Mouse (Mus musculus): ENCODE measurements around the gene Bpifc. TPM values are rescaled to one million over a fixed set of nuclear protein-coding genes. Genes with fewer than 3 reads are reported as not detected.
A peak's percentile ranks its signal among the peaks of the same experiment; 100 is the strongest.

Gene Bpifc
- polyA plus RNA-seq, 1 experiment = 0.23 TPM

- TF ChIP-seq POLR2A (IDR thresholded peaks at IDR 0.05; ENCODE audit: extremely low read depth, insufficient read depth, low read length) (no peak), CTCF (IDR thresholded peaks at IDR 0.05; ENCODE audit: extremely low read depth, insufficient read depth, low read length) (no peak)
- H3K4me3 ChIP-seq (ENCODE audit: insufficient read depth, low read length) = no peak overlapping the region
- H3K27ac ChIP-seq (ENCODE audit: insufficient read depth, low read length) = no peak overlapping the region
- no peaks in the 10 kb centered on the region for H3K4me1 ChIP-seq (ENCODE audit: control insufficient read depth, insufficient read depth, low read length)
These were observed 17.9 kb downstream of the Bpifc start for GRCm38 (mm10) chr10:85993836-85994235.

DNA sequence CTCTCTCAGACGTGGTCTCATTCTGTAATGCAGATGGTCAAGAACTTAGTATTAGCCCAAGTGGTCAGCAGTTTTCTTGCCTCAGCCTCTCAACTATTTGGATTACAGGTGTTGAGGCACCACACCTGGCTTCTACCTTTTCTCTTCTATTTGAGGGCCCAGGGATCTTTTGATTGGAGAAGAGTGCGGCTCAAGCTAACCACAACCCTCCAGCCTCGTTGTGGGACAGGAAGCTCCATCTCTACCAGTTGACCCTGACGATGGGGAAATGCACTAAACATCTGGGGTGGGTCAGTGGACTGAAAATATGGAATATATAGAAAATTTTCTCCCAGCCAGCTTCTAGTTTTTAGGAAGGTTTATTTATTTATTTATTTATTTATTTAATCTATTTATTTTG is 19.3 kb downstream of the Bpifc start:
- no peak for TF ChIP-seq POLR2A (IDR thresholded peaks at IDR 0.05; ENCODE audit: extremely low read depth, insufficient read depth, low read length)
- TF ChIP-seq CTCF (IDR thresholded peaks at IDR 0.05; ENCODE audit: extremely low read depth, insufficient read depth, low read length) = no peak
- no peak overlapping the region for H3K27ac ChIP-seq (ENCODE audit: insufficient read depth, low read length)
- H3K4me1 ChIP-seq (ENCODE audit: control insufficient read depth, insufficient read depth, low read length) = no peaks in the 10 kb centered on the region
- H3K4me3 ChIP-seq (ENCODE audit: insufficient read depth, low read length) = no peak overlapping the region

GRCm38 (mm10) chr10:85989412-85990115 is 22.1 kb downstream of the Bpifc start:
- Histone ChIP-seq H3K27ac (ENCODE audit: insufficient read depth, low read length) (no peak overlapping the region), H3K4me3 (ENCODE audit: insufficient read depth, low read length) (no peak overlapping the region), H3K4me1 (ENCODE audit: control insufficient read depth, insufficient read depth, low read length) (no peaks in the 10 kb centered on the region)
- TF ChIP-seq CTCF (IDR thresholded peaks at IDR 0.05; ENCODE audit: extremely low read depth, insufficient read depth, low read length) = no peak
- TF ChIP-seq POLR2A (IDR thresholded peaks at IDR 0.05; ENCODE audit: extremely low read depth, insufficient read depth, low read length) = no peak

DNA sequence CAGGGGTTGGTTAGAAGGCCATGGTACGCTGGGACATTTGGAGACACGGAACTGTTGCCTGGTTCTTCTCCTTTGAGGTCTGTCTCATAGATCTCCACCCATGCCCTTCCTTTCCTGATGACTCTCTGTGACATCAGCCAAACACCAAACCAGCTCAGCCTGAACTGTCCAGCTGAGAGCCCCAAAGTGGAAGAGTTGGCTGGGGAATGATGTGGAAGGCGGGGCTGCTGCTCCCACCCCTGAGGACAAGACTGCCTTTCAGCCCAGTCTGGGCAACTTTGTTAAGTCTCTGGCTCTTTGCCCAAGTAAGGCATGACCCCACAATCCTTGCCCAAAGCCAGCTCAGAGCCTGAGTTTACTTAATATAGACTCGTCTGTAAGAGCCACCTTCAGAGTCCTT is 38.8 kb downstream of the Bpifc start:
- no peak overlapping the region for H3K4me3 ChIP-seq (ENCODE audit: insufficient read depth, low read length)
- no peak for TF ChIP-seq CTCF (IDR thresholded peaks at IDR 0.05; ENCODE audit: extremely low read depth, insufficient read depth, low read length)
- TF ChIP-seq POLR2A (IDR thresholded peaks at IDR 0.05; ENCODE audit: extremely low read depth, insufficient read depth, low read length) = no peak
- H3K27ac ChIP-seq (ENCODE audit: insufficient read depth, low read length) = no peak overlapping the region
- no peaks in the 10 kb centered on the region for H3K4me1 ChIP-seq (ENCODE audit: control insufficient read depth, insufficient read depth, low read length)

DNA sequence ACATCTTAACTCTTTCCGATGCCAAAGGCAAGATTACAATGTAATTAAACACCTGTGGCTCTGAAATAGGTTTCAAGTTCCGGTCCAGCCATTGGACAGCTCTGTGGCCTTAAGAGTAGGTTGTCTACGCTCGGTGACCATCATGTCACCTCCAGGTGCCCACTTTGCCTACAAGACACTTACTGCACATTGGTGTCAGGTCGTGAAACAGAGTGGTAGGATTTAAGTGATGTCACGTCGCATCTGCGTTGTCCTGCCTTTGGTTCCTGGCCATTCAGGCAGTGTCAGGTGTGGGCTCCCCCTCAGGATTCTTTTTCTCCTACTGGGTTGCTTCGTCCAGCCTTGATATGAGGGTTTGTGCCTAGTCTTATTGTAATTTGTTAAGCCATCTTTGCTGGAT is 39.9 kb downstream of the Bpifc start:
- TF ChIP-seq CTCF (IDR thresholded peaks at IDR 0.05; ENCODE audit: extremely low read depth, insufficient read depth, low read length) (no peak), POLR2A (IDR thresholded peaks at IDR 0.05; ENCODE audit: extremely low read depth, insufficient read depth, low read length) (no peak)
- Histone ChIP-seq H3K4me1 (ENCODE audit: control insufficient read depth, insufficient read depth, low read length) (no peaks in the 10 kb centered on the region), H3K4me3 (ENCODE audit: insufficient read depth, low read length) (no peak overlapping the region), H3K27ac (ENCODE audit: insufficient read depth, low read length) (no peak overlapping the region)

DNA sequence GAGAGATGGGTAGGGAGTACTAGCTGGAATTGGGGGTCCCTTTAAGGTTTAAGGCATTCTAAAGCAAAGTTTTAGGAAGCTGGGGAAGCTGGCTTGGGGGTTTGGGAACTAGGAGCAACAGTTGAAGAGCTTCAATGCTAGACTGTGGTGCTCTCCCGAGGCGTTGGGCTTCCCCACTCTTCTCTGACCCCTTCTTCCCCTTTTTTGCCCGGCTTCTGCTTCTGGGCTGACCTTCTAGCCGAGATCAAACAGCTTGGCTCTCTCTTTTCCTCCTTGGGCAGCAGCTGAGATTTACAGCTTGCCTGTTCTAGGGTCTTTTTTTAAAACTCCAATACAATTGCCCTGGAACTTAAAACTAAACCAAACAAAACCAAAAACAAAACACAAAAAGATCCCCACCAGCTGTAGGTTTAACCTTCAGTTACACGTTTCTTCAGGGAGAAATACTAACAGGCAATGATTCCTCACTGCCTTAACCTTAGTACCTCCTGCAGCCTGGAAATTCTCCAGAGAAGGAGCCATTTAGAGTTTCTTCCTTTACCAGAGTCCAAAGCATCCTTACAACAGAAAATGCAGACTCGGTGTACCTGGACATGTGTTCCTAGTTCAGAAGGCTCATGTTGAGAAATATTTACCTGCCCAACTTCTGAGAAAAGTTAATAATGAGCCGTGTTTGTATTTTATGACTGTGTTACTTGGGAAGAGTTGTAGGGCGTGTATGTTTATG is 41.6 kb downstream of the Bpifc start:
- no peak overlapping the region for H3K4me3 ChIP-seq (ENCODE audit: insufficient read depth, low read length)
- TF ChIP-seq POLR2A (IDR thresholded peaks at IDR 0.05; ENCODE audit: extremely low read depth, insufficient read depth, low read length) (no peak), CTCF (IDR thresholded peaks at IDR 0.05; ENCODE audit: extremely low read depth, insufficient read depth, low read length) (no peak)
- no peak overlapping the region for H3K27ac ChIP-seq (ENCODE audit: insufficient read depth, low read length)
- no peaks in the 10 kb centered on the region for H3K4me1 ChIP-seq (ENCODE audit: control insufficient read depth, insufficient read depth, low read length)

DNA sequence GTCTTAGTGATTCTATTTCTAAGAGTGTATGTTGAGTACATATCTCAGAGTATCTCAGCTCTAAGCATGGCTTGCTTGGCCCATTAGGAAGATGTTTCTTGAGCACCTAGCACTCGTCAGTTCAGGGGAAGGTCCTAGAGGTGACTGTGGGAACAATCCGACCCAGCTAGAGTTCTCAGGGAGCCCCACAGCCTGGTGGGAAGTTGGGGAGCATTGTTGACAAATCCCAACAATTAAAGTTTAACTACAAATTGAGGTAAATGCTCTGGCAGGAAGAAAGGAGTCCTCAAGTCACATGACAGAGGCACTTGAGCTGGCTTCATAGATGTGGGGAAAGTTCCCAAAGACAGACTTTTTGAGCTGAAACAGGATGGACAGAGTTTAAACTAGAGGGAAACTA is 43.0 kb downstream of the Bpifc start:
- TF ChIP-seq CTCF (IDR thresholded peaks at IDR 0.05; ENCODE audit: extremely low read depth, insufficient read depth, low read length) (no peak), POLR2A (IDR thresholded peaks at IDR 0.05; ENCODE audit: extremely low read depth, insufficient read depth, low read length) (no peak)
- no peaks in the 10 kb centered on the region for H3K4me1 ChIP-seq (ENCODE audit: control insufficient read depth, insufficient read depth, low read length)
- no peak overlapping the region for H3K27ac ChIP-seq (ENCODE audit: insufficient read depth, low read length)
- no peak overlapping the region for H3K4me3 ChIP-seq (ENCODE audit: insufficient read depth, low read length)

- no peak overlapping the region for H3K4me3 ChIP-seq (ENCODE audit: insufficient read depth, low read length)
- no peaks in the 10 kb centered on the region for H3K4me1 ChIP-seq (ENCODE audit: control insufficient read depth, insufficient read depth, low read length)
- H3K27ac ChIP-seq (ENCODE audit: insufficient read depth, low read length) = no peak overlapping the region
- TF ChIP-seq POLR2A (IDR thresholded peaks at IDR 0.05; ENCODE audit: extremely low read depth, insufficient read depth, low read length) = no peak
- peak; percentile 89 for TF ChIP-seq CTCF (IDR thresholded peaks at IDR 0.05; ENCODE audit: extremely low read depth, insufficient read depth, low read length)
These were observed 43.5 kb downstream of the Bpifc start for GRCm38 (mm10) chr10:85968157-85968634.

- no peak overlapping the region for H3K4me3 ChIP-seq (ENCODE audit: insufficient read depth, low read length)
- TF ChIP-seq CTCF (IDR thresholded peaks at IDR 0.05; ENCODE audit: extremely low read depth, insufficient read depth, low read length) (no peak), POLR2A (IDR thresholded peaks at IDR 0.05; ENCODE audit: extremely low read depth, insufficient read depth, low read length) (no peak)
- H3K27ac ChIP-seq (ENCODE audit: insufficient read depth, low read length) = no peak overlapping the region
- no peaks in the 10 kb centered on the region for H3K4me1 ChIP-seq (ENCODE audit: control insufficient read depth, insufficient read depth, low read length)
These were observed 44.1 kb downstream of the Bpifc start for GRCm38 (mm10) chr10:85967411-85968156.
